Mouse (Mus musculus) myocyte (in vitro differentiated cells): ENCODE measurements around the gene S100a2. TPM values are rescaled to one million over a fixed set of nuclear protein-coding genes. Genes with fewer than 3 reads are reported as not detected.
A peak's percentile ranks its signal among the peaks of the same experiment; 100 is the strongest.

Source experiments
- H3K27me3 ChIP-seq: one replicate; pipeline ENCODE4 v1.6.1; 2011; ENCODE audit not compliant: control insufficient read depth, insufficient read depth, insufficient read length
- H3K36me3 ChIP-seq: one replicate; pipeline ENCODE4 v1.6.1; 2011; ENCODE audit not compliant: control insufficient read depth, insufficient read depth
- H3K4me2 ChIP-seq: one replicate; pipeline ENCODE4 v1.6.1; 2011; ENCODE audit warnings: low read depth, control low read depth
- H3K4me3 ChIP-seq: one replicate; pipeline ENCODE4 v1.5.1; 2011; ENCODE audit warnings: mild to moderate bottlenecking, control low read depth, moderate library complexity
- H3K79me2 ChIP-seq: one replicate; pipeline ENCODE4 v1.6.1; 2011; ENCODE audit not compliant: control insufficient read depth, insufficient read depth
- H3ac ChIP-seq: one replicate; pipeline ENCODE4 v1.6.1; 2011; ENCODE audit not compliant: control insufficient read depth, insufficient read length
- CEBPB ChIP-seq: IDR thresholded peaks from 2 replicates; pipeline ENCODE4 v1.6.1; 2011; ENCODE audit warnings: mild to moderate bottlenecking, moderate library complexity; ENCODE audit not compliant: poor library complexity, insufficient read depth, severe bottlenecking
- E2F4 ChIP-seq: IDR thresholded peaks from one replicate; pipeline ENCODE4 v1.6.1; 2011; ENCODE audit warnings: mild to moderate bottlenecking, control low read depth, moderate library complexity; ENCODE audit not compliant: insufficient read depth
- MAX ChIP-seq: IDR thresholded peaks from one replicate; pipeline ENCODE4 v1.6.1; 2011; ENCODE audit warnings: low read depth, mild to moderate bottlenecking, control low read depth
- MYOD1 ChIP-seq, 3 experiments: IDR thresholded peaks; one replicate each; pipeline ENCODE4 v1.6.1; 2011; ENCODE audit warnings: control low read depth in 2 of 3, low read depth in 2 of 3, mild to moderate bottlenecking in 2 of 3, moderate library complexity in 1 of 3; ENCODE audit not compliant: insufficient read length in 2 of 3, control insufficient read depth in 1 of 3
- MYOG ChIP-seq, 3 experiments: IDR thresholded peaks; one replicate each; pipeline ENCODE4 v1.6.1; 2011; ENCODE audit warnings: control low read depth in 2 of 3, low read depth in 2 of 3, mild to moderate bottlenecking in 2 of 3; ENCODE audit not compliant: insufficient read length in 2 of 3, control insufficient read depth in 1 of 3, insufficient read depth in 1 of 3
- POLR2A ChIP-seq: IDR thresholded peaks from one replicate; pipeline ENCODE4 v1.6.1; 2011; ENCODE audit warnings: low read depth, mild to moderate bottlenecking, control low read depth, moderate library complexity; ENCODE audit not compliant: insufficient read length
- POLR2AphosphoS2 ChIP-seq: IDR thresholded peaks from one replicate; pipeline ENCODE4 v1.6.1; 2011; ENCODE audit warnings: low read depth, control low read depth; ENCODE audit not compliant: insufficient read length
- REST ChIP-seq: IDR thresholded peaks from one replicate; pipeline ENCODE4 v1.6.1; 2011; ENCODE audit warnings: mild to moderate bottlenecking, control low read depth, moderate library complexity; ENCODE audit not compliant: insufficient read depth, insufficient read length
- SRF ChIP-seq: IDR thresholded peaks from one replicate; pipeline ENCODE4 v1.6.1; 2011; ENCODE audit warnings: low read depth; ENCODE audit not compliant: control insufficient read depth, insufficient read length
- TCF12 ChIP-seq: IDR thresholded peaks from one replicate; pipeline ENCODE4 v1.6.1; 2011; ENCODE audit warnings: mild to moderate bottlenecking, control low read depth; ENCODE audit not compliant: poor library complexity, insufficient read depth, severe bottlenecking
- TCF3 ChIP-seq: IDR thresholded peaks from one replicate; pipeline ENCODE4 v1.6.1; 2011; ENCODE audit warnings: low read depth, control low read depth; ENCODE audit not compliant: insufficient read length
- USF1 ChIP-seq: IDR thresholded peaks from one replicate; pipeline ENCODE4 v1.6.1; 2011; ENCODE audit warnings: low read depth, mild to moderate bottlenecking, control low read depth, moderate library complexity
- polyA plus RNA-seq: library from polyadenylated mRNA; unstranded; fragments of >200 nt; fragmentation: generic; extraction: Trizol; gene quantifications from one replicate; pipeline ENCODE4 v1.2.1, GENCODE M21; 2012; ENCODE audit warnings: missing spikeins

S100a2 gene
- not detected for polyA plus RNA-seq

GRCm38 (mm10) chr3:90589947-90590346 is at the start of gene S100a2:
S100a2 (plus strand) TSS chr3:90590247.
- H3K4me3 ChIP-seq: no peak within 1 kb of the TSS
- no peaks in the 10 kb centered on the region for H3K79me2 ChIP-seq
- H3K36me3 ChIP-seq: no peaks in the 10 kb centered on the region
- no peak for TF ChIP-seq POLR2A
- TF ChIP-seq POLR2AphosphoS2: no peak
- no peak for TF ChIP-seq MYOG (IDR thresholded peaks at IDR 0.05; ENCODE audit: control insufficient read depth in 1 of 3, insufficient read depth in 1 of 3, insufficient read length in 2 of 3, low read depth in 2 of 3)
- no peak for TF ChIP-seq MYOD1 (IDR thresholded peaks at IDR 0.05; ENCODE audit: control insufficient read depth in 1 of 3, insufficient read length in 2 of 3, low read depth in 2 of 3)
- no peak for TF ChIP-seq REST
- TF ChIP-seq TCF3: no peak
- TF ChIP-seq E2F4: no peak
- TF ChIP-seq CEBPB: no peak
- no peak for TF ChIP-seq USF1
- TF ChIP-seq TCF12: no peak
- TF ChIP-seq SRF: no peak
- no peak for TF ChIP-seq MAX
- H3ac ChIP-seq: no peak within 1 kb of the TSS
- H3K27me3 ChIP-seq: no peaks in the 10 kb centered on the region
- peak within 1 kb of the TSS; percentile 51 for H3K4me2 ChIP-seq

DNA sequence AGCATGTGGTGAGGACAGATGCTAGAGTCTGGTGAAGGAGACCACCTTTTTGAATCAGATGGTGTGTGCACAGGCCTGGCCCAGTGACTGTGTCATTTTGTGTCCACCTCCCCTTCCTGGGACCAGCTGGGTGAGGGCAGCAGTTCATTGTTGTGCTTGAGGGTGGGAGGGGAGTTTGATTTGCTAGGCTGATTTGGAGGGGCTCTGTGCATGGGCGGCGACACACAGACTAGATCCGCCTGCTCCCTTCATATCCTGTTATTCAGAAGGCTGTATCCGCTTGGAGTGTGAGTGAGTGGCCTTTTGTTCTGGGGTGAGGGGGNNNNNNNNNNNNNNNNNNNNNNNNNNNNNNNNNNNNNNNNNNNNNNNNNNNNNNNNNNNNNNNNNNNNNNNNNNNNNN is 49.1 kb upstream of the S100a2 start:
- H3K4me3 ChIP-seq: no peak overlapping the region
- peaks cover 22% of the 10 kb centered on the region for H3K79me2 ChIP-seq
- TF ChIP-seq MYOG (IDR thresholded peaks at IDR 0.05; ENCODE audit: control insufficient read depth in 1 of 3, insufficient read depth in 1 of 3, insufficient read length in 2 of 3, low read depth in 2 of 3): no peak
- no peak for TF ChIP-seq SRF
- no peak for TF ChIP-seq TCF3
- no peak for TF ChIP-seq POLR2A
- TF ChIP-seq USF1: no peak
- no peak for TF ChIP-seq REST
- no peak for TF ChIP-seq MYOD1 (IDR thresholded peaks at IDR 0.05; ENCODE audit: control insufficient read depth in 1 of 3, insufficient read length in 2 of 3, low read depth in 2 of 3)
- TF ChIP-seq MAX: no peak
- TF ChIP-seq POLR2AphosphoS2: no peak
- no peak for TF ChIP-seq CEBPB
- TF ChIP-seq E2F4: no peak
- TF ChIP-seq TCF12: no peak
- H3ac ChIP-seq: no peak overlapping the region
- peak overlapping the region; percentile 13 for H3K4me2 ChIP-seq
- H3K27me3 ChIP-seq: no peaks in the 10 kb centered on the region
- H3K36me3 ChIP-seq: no peaks in the 10 kb centered on the region

DNA sequence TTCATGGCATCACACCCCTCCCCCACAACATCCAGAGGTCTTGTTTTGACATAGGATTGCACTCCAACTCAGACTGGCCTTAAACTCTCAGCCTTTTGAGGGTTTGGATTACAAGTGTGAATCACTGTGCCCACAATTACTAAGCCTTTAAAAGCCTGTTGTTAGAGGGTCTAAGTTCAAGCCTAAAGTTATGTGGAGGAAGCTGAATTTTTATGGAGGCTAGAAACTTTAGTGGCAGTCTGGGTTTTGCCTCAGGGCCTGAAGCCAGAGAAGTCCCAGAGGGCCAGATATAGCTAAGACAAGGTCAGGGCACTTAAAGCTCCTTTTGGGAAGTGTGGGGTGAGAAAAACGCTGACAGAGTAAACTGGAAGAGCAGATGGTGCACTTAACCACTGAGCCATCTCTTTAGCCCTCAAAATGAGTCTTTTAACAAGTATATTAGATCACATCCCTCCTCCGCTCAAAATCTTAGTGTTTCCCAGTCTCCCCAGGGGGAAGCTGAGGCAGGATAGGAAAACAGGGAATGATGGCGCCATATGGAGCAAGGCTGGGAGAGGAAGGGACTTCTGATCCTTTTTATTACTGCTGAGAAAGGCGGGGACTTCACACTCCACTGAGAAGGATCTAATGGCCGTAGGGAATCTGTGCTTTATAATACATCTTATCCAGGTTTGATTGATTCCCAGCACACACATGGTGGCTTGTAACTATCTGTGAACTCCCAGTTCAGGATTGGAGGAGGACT is 40.2 kb upstream of the S100a2 start:
- TF ChIP-seq SRF: no peak
- no peak for TF ChIP-seq MAX
- TF ChIP-seq CEBPB: peak; percentile 76
- no peak for TF ChIP-seq E2F4
- H3K4me2 ChIP-seq: peak overlapping the region; percentile 58
- H3ac ChIP-seq: no peak overlapping the region
- no peaks in the 10 kb centered on the region for H3K27me3 ChIP-seq
- no peak overlapping the region for H3K4me3 ChIP-seq
- H3K36me3 ChIP-seq: no peaks in the 10 kb centered on the region
- H3K79me2 ChIP-seq: no peaks in the 10 kb centered on the region

DNA sequence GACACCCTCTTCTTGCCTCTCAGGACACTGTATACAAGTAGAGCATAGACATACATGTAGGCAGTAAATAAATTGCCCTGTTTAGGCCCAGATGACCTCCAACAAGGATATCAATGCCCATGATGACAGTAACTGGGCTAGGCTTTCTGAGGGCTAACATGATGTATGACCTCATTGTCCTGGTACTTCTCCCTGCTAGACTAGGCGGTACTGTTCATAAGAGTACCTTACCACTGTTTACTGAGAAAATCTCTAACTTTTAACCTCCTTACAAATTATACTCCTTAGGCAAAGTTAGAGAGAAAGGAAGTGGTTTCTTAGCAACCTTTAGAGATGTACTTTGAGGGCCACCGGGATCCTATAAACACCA is 39.6 kb upstream of the S100a2 start:
- no peak overlapping the region for H3K4me3 ChIP-seq
- no peaks in the 10 kb centered on the region for H3K79me2 ChIP-seq
- H3K4me2 ChIP-seq: peak overlapping the region; percentile 58
- H3K27me3 ChIP-seq: no peaks in the 10 kb centered on the region
- H3K36me3 ChIP-seq: no peaks in the 10 kb centered on the region
- TF ChIP-seq REST: no peak
- no peak for TF ChIP-seq POLR2AphosphoS2
- TF ChIP-seq USF1: no peak
- TF ChIP-seq CEBPB: no peak
- no peak for TF ChIP-seq TCF12
- no peak for TF ChIP-seq TCF3
- TF ChIP-seq MYOD1 (IDR thresholded peaks at IDR 0.05; ENCODE audit: control insufficient read depth in 1 of 3, insufficient read length in 2 of 3, low read depth in 2 of 3): no peak
- no peak for TF ChIP-seq POLR2A
- no peak for TF ChIP-seq E2F4
- TF ChIP-seq MYOG (IDR thresholded peaks at IDR 0.05; ENCODE audit: control insufficient read depth in 1 of 3, insufficient read depth in 1 of 3, insufficient read length in 2 of 3, low read depth in 2 of 3): no peak
- TF ChIP-seq SRF: no peak
- no peak for TF ChIP-seq MAX
- no peak overlapping the region for H3ac ChIP-seq

DNA sequence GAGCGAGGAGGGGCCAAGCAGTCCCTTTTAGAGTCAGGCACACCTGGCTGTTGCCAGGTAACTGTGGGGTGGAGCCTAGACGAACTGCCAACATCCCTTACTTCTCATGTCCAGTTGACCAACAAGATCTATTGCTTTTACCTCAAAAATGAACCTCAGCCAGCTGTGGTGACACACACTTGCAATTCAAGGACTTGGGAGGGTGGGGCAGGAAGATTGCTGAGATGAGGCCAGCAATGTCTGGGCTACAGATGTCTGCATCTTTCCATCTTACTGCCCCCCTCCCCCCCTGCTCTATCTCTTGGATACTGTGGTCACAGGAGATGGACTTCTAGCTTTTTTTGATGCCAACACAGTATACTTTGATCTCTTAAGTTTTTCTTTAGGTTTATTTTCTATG is 37.8 kb upstream of the S100a2 start:
- no peaks in the 10 kb centered on the region for H3K27me3 ChIP-seq
- no peaks in the 10 kb centered on the region for H3K79me2 ChIP-seq
- no peak overlapping the region for H3K4me2 ChIP-seq
- TF ChIP-seq TCF12 (peak; percentile 28), REST (no peak), POLR2AphosphoS2 (no peak), CEBPB (peak; percentile 80), MYOD1 (IDR thresholded peaks at IDR 0.05; ENCODE audit: control insufficient read depth in 1 of 3, insufficient read length in 2 of 3, low read depth in 2 of 3) (peak in 1 of 3 experiments; percentile 30)
- no peak overlapping the region for H3ac ChIP-seq
- H3K36me3 ChIP-seq: no peaks in the 10 kb centered on the region
- no peak overlapping the region for H3K4me3 ChIP-seq
